Mouse (Mus musculus) thymus, adult 2 months (tissue): ENCODE results near the gene Myo18b.

ENCODE experiments used
- CTCF ChIP-seq: fragments of 200-500 bp; IDR thresholded peaks from 2 replicates; pipeline ENCODE4 v1.5.1; 2012; ENCODE audit warnings: mild to moderate bottlenecking, control low read depth, low read length, moderate library complexity, borderline replicate concordance; ENCODE audit not compliant: control insufficient read depth, poor library complexity, insufficient read depth; ENCODE audit errors: extremely low read depth
- POLR2A ChIP-seq: fragments of 200-500 bp; IDR thresholded peaks from 2 replicates; pipeline ENCODE4 v1.6.1; 2012; ENCODE audit warnings: mild to moderate bottlenecking, low read length, control low read depth, moderate library complexity; ENCODE audit not compliant: control insufficient read depth, poor library complexity, insufficient read depth; ENCODE audit errors: extremely low read depth

- TF ChIP-seq CTCF = no peak
- no peak for TF ChIP-seq POLR2A
Observed at GRCm38 (mm10) chr5:112678153-112678552, 218.0 kb downstream of the Myo18b start.
